Mouse (Mus musculus): ENCODE data around the gene 4933427D14Rik. TPM values are rescaled to one million over a fixed set of nuclear protein-coding genes. Genes with fewer than 3 reads are reported as not detected.
"Not testable (repeated sequence)": the region's sequence is repeated elsewhere in the genome, so short reads cannot be mapped to it uniquely, and the experiment has no call there.

The 4933427D14Rik gene
- polyA plus RNA-seq, 1 experiment from 2014 or later: 14.1 TPM

DNA sequence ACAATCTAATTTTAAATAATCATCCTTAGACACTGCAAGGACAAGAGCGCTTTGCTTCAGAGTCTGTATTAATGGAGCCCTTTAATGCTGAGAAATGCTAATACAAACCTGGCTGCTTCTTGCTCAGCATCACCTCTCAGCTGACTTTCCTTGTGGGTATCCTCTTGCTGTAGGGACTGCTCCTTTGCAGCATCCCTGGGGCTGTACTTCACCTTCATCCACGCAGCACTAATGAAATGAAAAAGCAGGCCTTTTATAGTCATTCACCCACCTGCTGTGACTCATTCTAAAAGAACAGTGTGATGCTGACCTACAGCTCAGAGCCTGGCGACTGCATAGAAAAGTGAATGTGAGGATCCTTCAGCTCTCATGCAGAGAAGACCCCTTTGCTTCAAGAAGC is 30.7 kb downstream of the 4933427D14Rik start:
- no peaks in the 10 kb centered on the region for H3K4me1 ChIP-seq (ENCODE audit: control insufficient read depth, insufficient read depth, low read depth, low read length)

DNA sequence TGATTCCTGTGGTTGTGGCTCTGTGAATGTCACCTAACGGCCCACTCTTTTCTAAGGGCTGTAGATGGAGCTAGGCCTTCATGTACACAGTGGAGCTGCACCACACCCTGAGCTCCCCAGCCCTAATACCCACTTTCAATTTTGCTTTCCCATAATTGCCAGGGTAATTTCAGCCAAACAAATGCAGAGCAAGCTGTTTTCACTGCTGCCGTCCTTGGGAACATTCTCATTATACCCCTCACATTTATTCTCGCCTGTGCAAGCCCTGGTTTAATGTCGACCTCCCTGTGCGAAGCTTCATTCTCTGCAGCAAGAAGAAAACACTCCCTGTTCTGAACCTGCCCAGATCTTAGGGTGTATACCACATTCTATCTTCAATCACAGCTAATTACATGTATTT is 31.3 kb downstream of the 4933427D14Rik start:
- Histone ChIP-seq H3K27ac (ENCODE audit: low read depth, low read length) (no peak overlapping the region), H3K4me1 (ENCODE audit: control insufficient read depth, insufficient read depth, low read depth, low read length) (no peaks in the 10 kb centered on the region), H3K27me3 (replicated peaks; ENCODE audit: control insufficient read depth, insufficient read depth, low read length) (no peaks in the 10 kb centered on the region), H3K4me3 (ENCODE audit: low read length) (no peak overlapping the region), H3K9me3 (ENCODE audit: control insufficient read depth, low read length) (no peaks in the 10 kb centered on the region), H3K36me3 (ENCODE audit: control insufficient read depth, insufficient read depth, low read length) (peaks cover 33% of the 10 kb centered on the region), H3K9ac (ENCODE audit: low read depth, low read length) (no peak overlapping the region), H3K4me2 (ENCODE audit: low read length) (no peak overlapping the region)
- WGBS: 68% methylated on average over 5 of the region's 5 CpGs
- ATAC-seq: no peak

More for the DNA sequence above, 30.7 kb downstream of the 4933427D14Rik start:
- WGBS: 26% methylated on average over 3 of the region's 3 CpGs
- H3K27ac ChIP-seq (ENCODE audit: low read depth, low read length): no peak overlapping the region
- no peaks in the 10 kb centered on the region for H3K9me3 ChIP-seq (ENCODE audit: control insufficient read depth, low read length)
- H3K4me3 ChIP-seq (ENCODE audit: low read length): no peak overlapping the region
- ATAC-seq: no peak
- H3K27me3 ChIP-seq (replicated peaks; ENCODE audit: control insufficient read depth, insufficient read depth, low read length): no peaks in the 10 kb centered on the region
- H3K36me3 ChIP-seq (ENCODE audit: control insufficient read depth, insufficient read depth, low read length): peaks cover 38% of the 10 kb centered on the region
- no peak overlapping the region for H3K9ac ChIP-seq (ENCODE audit: low read depth, low read length)
- no peak overlapping the region for H3K4me2 ChIP-seq (ENCODE audit: low read length)

DNA sequence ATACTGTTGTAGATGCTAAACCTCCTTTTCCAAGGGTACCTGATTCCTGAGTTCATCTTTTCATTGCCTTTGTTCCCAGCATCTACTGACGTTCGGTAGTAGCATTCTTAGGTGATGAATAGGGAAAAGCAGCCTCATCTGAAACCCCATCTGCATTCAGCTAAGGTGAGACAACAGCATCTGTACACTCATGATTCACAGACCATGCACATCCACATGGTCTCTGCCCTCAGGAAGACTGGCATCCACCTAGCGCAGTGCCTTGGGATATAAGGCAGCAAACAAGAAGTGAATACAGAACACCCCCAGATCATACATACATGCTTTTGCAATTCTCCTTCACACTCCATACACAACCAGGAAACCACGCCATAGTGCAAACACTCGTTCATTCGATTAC is 32.5 kb downstream of the 4933427D14Rik start:
- WGBS: 94% methylated on average over 6 of the region's 6 CpGs
- no peak overlapping the region for H3K9ac ChIP-seq (ENCODE audit: low read depth, low read length)
- no peak overlapping the region for H3K27ac ChIP-seq (ENCODE audit: low read depth, low read length)
- H3K4me3 ChIP-seq (ENCODE audit: low read length): no peak overlapping the region
- peaks cover 37% of the 10 kb centered on the region for H3K36me3 ChIP-seq (ENCODE audit: control insufficient read depth, insufficient read depth, low read length)
- no peaks in the 10 kb centered on the region for H3K9me3 ChIP-seq (ENCODE audit: control insufficient read depth, low read length)
- H3K27me3 ChIP-seq (replicated peaks; ENCODE audit: control insufficient read depth, insufficient read depth, low read length): no peaks in the 10 kb centered on the region
- ATAC-seq: no peak
- no peak overlapping the region for H3K4me2 ChIP-seq (ENCODE audit: low read length)
- H3K4me1 ChIP-seq (ENCODE audit: control insufficient read depth, insufficient read depth, low read depth, low read length): no peaks in the 10 kb centered on the region

DNA sequence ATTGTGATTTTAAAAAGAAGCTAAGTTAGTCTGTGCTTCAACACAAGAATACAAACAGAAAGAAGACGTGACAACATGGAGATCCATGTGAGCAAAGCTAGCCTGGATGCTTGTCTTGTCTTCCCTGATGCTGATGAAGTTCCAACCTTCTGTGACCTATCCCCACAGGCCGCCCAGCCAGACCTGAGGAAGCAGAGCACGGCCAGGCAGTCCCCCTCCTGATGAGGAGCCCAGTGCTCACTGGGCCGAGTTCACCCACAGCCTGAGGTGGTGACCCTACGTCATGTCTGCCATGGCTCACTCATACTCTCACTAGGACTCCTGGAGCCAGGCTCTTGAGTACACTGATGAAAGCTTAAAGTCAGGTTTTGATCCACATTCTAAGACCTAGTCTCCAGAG is 33.8 kb downstream of the 4933427D14Rik start:
- H3K4me2 ChIP-seq (ENCODE audit: low read length): no peak overlapping the region
- no peaks in the 10 kb centered on the region for H3K9me3 ChIP-seq (ENCODE audit: control insufficient read depth, low read length)
- H3K9ac ChIP-seq (ENCODE audit: low read depth, low read length): no peak overlapping the region
- no peak overlapping the region for H3K4me3 ChIP-seq (ENCODE audit: low read length)
- H3K27me3 ChIP-seq (replicated peaks; ENCODE audit: control insufficient read depth, insufficient read depth, low read length): no peaks in the 10 kb centered on the region
- 87% methylated on average over 5 of the region's 5 CpGs for WGBS
- ATAC-seq: no peak
- peaks cover 44% of the 10 kb centered on the region for H3K36me3 ChIP-seq (ENCODE audit: control insufficient read depth, insufficient read depth, low read length)
- no peaks in the 10 kb centered on the region for H3K4me1 ChIP-seq (ENCODE audit: control insufficient read depth, insufficient read depth, low read depth, low read length)
- no peak overlapping the region for H3K27ac ChIP-seq (ENCODE audit: low read depth, low read length)

DNA sequence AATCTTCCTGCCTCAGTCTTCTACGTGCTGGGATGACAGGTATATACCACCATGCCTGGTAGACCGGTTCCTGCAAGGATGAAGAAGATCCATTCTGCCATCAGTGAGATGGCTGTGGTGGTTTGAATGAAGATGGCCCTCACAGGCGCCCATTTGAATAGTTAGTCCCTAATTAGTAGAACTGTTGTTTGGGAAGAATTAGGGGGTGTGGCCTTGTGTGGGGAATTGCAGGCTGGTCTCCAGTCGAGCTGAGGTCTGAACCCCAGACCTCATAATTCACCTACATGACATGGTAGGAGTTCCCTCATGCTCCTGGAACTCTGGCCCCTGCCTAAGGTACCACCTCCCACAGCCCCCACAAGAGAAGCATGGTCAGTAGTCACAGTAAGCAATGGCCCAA is 35.4 kb downstream of the 4933427D14Rik start:
- not testable (repeated sequence) for H3K9ac ChIP-seq (ENCODE audit: low read depth, low read length); H3K27me3 ChIP-seq (replicated peaks; ENCODE audit: control insufficient read depth, insufficient read depth, low read length); H3K4me3 ChIP-seq (ENCODE audit: low read length); H3K9me3 ChIP-seq (ENCODE audit: control insufficient read depth, low read length); H3K4me1 ChIP-seq (ENCODE audit: control insufficient read depth, insufficient read depth, low read depth, low read length); H3K4me2 ChIP-seq (ENCODE audit: low read length); ATAC-seq; H3K27ac ChIP-seq (ENCODE audit: low read depth, low read length)
- WGBS: 75% methylated on average over 4 of the region's 4 CpGs
- H3K36me3 ChIP-seq (ENCODE audit: control insufficient read depth, insufficient read depth, low read length): peaks cover 43% of the 10 kb centered on the region

DNA sequence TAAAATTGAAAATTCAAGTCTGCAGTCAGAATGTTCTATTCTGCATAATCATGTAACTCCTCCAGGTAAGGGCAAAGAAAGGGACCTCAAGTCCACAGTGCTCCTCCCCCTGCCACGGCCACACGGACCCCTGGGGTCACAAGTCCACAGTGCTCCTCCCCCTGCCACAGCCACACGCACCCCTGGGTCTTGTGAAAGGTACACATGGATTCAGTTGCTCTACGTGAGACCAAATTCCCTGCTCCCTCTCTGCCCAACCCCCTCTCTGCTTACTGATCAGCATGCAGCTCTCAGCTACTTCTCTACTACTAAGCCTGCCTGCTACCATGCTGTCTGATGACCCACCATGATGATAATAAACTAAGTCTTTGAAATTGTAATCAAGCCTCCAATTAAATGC is 37.4 kb downstream of the 4933427D14Rik start:
- H3K36me3 ChIP-seq (ENCODE audit: control insufficient read depth, insufficient read depth, low read length): peaks cover 48% of the 10 kb centered on the region
- no peak overlapping the region for H3K27ac ChIP-seq (ENCODE audit: low read depth, low read length)
- no peaks in the 10 kb centered on the region for H3K9me3 ChIP-seq (ENCODE audit: control insufficient read depth, low read length)
- H3K27me3 ChIP-seq (replicated peaks; ENCODE audit: control insufficient read depth, insufficient read depth, low read length): no peaks in the 10 kb centered on the region
- H3K4me1 ChIP-seq (ENCODE audit: control insufficient read depth, insufficient read depth, low read depth, low read length): no peaks in the 10 kb centered on the region
- H3K9ac ChIP-seq (ENCODE audit: low read depth, low read length): no peak overlapping the region
- H3K4me2 ChIP-seq (ENCODE audit: low read length): no peak overlapping the region
- ATAC-seq: no peak
- WGBS: 86% methylated on average over 4 of the region's 4 CpGs
- no peak overlapping the region for H3K4me3 ChIP-seq (ENCODE audit: low read length)

DNA sequence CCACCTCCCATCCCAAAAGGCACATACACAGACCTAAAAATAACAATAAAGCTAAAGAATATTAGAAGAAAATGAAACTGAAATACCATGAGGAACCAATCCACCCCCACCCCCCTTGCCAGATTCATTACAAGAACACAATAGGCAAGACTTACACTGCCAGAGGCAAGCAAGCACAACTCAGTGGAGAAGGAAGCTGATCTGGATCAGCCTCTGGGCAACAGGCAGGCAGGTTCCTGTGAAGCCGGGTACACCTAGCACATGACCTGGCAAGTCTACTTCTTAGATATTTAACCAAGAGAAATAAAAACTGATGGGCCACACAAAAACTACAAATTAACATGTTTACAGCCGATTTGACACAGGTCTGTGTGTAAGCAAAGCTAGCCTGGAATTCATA is 44.1 kb downstream of the 4933427D14Rik start:
- peaks cover 30% of the 10 kb centered on the region for H3K36me3 ChIP-seq (ENCODE audit: control insufficient read depth, insufficient read depth, low read length)
- H3K9me3 ChIP-seq (ENCODE audit: control insufficient read depth, low read length): no peaks in the 10 kb centered on the region
- H3K27me3 ChIP-seq (replicated peaks; ENCODE audit: control insufficient read depth, insufficient read depth, low read length): no peaks in the 10 kb centered on the region
- H3K4me3 ChIP-seq (ENCODE audit: low read length): no peak overlapping the region
- H3K9ac ChIP-seq (ENCODE audit: low read depth, low read length): no peak overlapping the region
- H3K4me2 ChIP-seq (ENCODE audit: low read length): no peak overlapping the region
- no peak overlapping the region for H3K27ac ChIP-seq (ENCODE audit: low read depth, low read length)
- no peaks in the 10 kb centered on the region for H3K4me1 ChIP-seq (ENCODE audit: control insufficient read depth, insufficient read depth, low read depth, low read length)
- WGBS: 94% methylated on average over 2 of the region's 2 CpGs
- no peak for ATAC-seq

DNA sequence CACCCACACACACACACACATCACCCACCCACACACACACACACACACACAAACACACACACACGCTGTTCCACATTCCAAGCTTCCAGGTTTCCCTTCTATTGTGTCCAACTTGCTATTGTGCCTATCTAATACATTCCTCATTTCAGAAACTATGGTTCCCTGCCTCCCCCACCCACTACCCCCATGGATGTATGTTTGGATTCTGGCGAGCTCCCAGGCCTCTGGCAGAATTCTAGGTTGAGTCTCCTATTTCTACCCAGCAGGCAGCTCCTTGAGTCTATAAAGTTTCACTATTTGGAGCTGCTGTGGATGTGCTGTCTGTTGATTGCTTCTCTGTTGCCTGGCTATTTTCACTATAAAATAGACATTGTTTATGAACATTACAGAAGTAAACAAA is 50.6 kb downstream of the 4933427D14Rik start:
- 54% methylated on average over 2 of the region's 2 CpGs for WGBS
- H3K36me3 ChIP-seq (ENCODE audit: control insufficient read depth, insufficient read depth, low read length): peaks cover 10% of the 10 kb centered on the region

DNA sequence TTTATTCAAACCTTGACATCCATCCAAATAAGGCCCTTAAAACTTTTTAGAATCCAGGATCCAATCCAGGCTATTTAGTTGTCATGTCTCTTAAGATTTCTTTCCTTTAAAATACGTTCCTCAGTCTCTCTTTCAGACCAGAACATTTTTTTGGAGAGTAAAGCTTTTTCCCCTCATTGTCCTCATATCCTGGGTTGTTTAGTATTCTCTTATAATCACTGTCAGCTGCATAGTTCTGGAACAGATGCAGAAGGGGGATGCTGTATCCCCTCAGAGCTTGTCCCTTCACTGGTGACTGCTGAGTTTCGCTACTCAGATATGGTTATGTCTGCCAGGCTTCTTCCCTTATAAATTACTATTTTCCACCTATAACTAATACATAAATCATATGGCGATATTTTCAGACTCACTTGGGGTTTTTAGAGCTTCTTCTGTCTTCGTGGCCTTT is 51.3 kb downstream of the 4933427D14Rik start:
- 67% methylated on average over 4 of the region's 4 CpGs for WGBS
- Histone ChIP-seq H3K4me1 (ENCODE audit: control insufficient read depth, insufficient read depth, low read depth, low read length) (peaks cover 6% of the 10 kb centered on the region; the same call in 1 of the 2 replicates), H3K27me3 (replicated peaks; ENCODE audit: control insufficient read depth, insufficient read depth, low read length) (no peaks in the 10 kb centered on the region), H3K9me3 (ENCODE audit: control insufficient read depth, low read length) (no peaks in the 10 kb centered on the region), H3K27ac (ENCODE audit: low read depth, low read length) (no peak overlapping the region; the same call in 1 of the 2 replicates), H3K9ac (ENCODE audit: low read depth, low read length) (no peak overlapping the region), H3K4me2 (ENCODE audit: low read length) (no peak overlapping the region), H3K36me3 (ENCODE audit: control insufficient read depth, insufficient read depth, low read length) (peaks cover 10% of the 10 kb centered on the region), H3K4me3 (ENCODE audit: low read length) (no peak overlapping the region)
- ATAC-seq: no peak

More for the DNA sequence above, 50.6 kb downstream of the 4933427D14Rik start:
- Histone ChIP-seq H3K9me3 (ENCODE audit: control insufficient read depth, low read length) (no peaks in the 10 kb centered on the region), H3K4me3 (ENCODE audit: low read length) (no peak overlapping the region), H3K27me3 (replicated peaks; ENCODE audit: control insufficient read depth, insufficient read depth, low read length) (no peaks in the 10 kb centered on the region), H3K4me1 (ENCODE audit: control insufficient read depth, insufficient read depth, low read depth, low read length) (peaks cover 6% of the 10 kb centered on the region; the same call in 1 of the 2 replicates), H3K9ac (ENCODE audit: low read depth, low read length) (no peak overlapping the region), H3K27ac (ENCODE audit: low read depth, low read length) (no peak overlapping the region), H3K4me2 (ENCODE audit: low read length) (no peak overlapping the region)
- no peak for ATAC-seq

All from hindbrain, embryonic 16.5 days (tissue).